Mouse (Mus musculus): ENCODE measurements around the gene Memo1.
"Not testable (repeated sequence)": the region's sequence is repeated elsewhere in the genome, so short reads cannot be mapped to it uniquely, and the experiment has no call there.

Memo1 gene

GRCm38 (mm10) chr17:74264333-74265155, 30.8 kb downstream of the Memo1 start:
- in situ Hi-C loops (cut with MboI): no loop called here

GRCm38 (mm10) chr17:74262415-74262814, 32.9 kb downstream of the Memo1 start:
- in situ Hi-C loops (cut with MboI): no loop called here

GRCm38 (mm10) chr17:74245284-74245683, 50.0 kb downstream of the Memo1 start:
- in situ Hi-C loops (cut with MboI): no loop called here

- in situ Hi-C loops (cut with MboI): no loop called here
Observed at GRCm38 (mm10) chr17:74242788-74243187, 52.5 kb downstream of the Memo1 start.

- in situ Hi-C loops (cut with MboI): no loop called here
Observed at GRCm38 (mm10) chr17:74240322-74240721, 55.0 kb downstream of the Memo1 start.

GRCm38 (mm10) chr17:74228131-74228759, 67.1 kb downstream of the Memo1 start:
- in situ Hi-C loops (cut with MboI): no loop called here

GRCm38 (mm10) chr17:74217304-74217703, 78.0 kb downstream of the Memo1 start:
- in situ Hi-C loops (cut with MboI): no loop called here

- in situ Hi-C loops (cut with MboI): not testable (repeated sequence)
Observed at GRCm38 (mm10) chr17:74212831-74213524, 82.3 kb downstream of the Memo1 start.

- in situ Hi-C loops (cut with MboI): no loop called here
Observed at GRCm38 (mm10) chr17:74209143-74209908, 86.0 kb downstream of the Memo1 start.

GRCm38 (mm10) chr17:74195943-74196342, 99.4 kb downstream of the Memo1 start:
- in situ Hi-C loops (cut with MboI): no loop called here

GRCm38 (mm10) chr17:74194755-74195154, 100.6 kb downstream of the Memo1 start:
- in situ Hi-C loops (cut with MboI): no loop called here

- in situ Hi-C loops (cut with MboI): no loop called here
Observed at GRCm38 (mm10) chr17:74193463-74193862, 101.9 kb downstream of the Memo1 start.

- in situ Hi-C loops (cut with MboI): no loop called here
Observed at GRCm38 (mm10) chr17:74191446-74191845, 103.9 kb downstream of the Memo1 start.

GRCm38 (mm10) chr17:74186197-74186596, 109.1 kb downstream of the Memo1 start:
- in situ Hi-C loops (cut with MboI): no loop called here

- in situ Hi-C loops (cut with MboI): no loop called here
Observed at GRCm38 (mm10) chr17:74184739-74185138, 110.6 kb downstream of the Memo1 start.

- in situ Hi-C loops (cut with MboI): no loop called here
Observed at GRCm38 (mm10) chr17:74180889-74181288, 114.4 kb downstream of the Memo1 start.

GRCm38 (mm10) chr17:74179640-74180039, 115.7 kb downstream of the Memo1 start:
- in situ Hi-C loops (cut with MboI): not testable (repeated sequence)

GRCm38 (mm10) chr17:74173726-74174125, 121.6 kb downstream of the Memo1 start:
- in situ Hi-C loops (cut with MboI): no loop called here

GRCm38 (mm10) chr17:74172834-74173233, 122.5 kb downstream of the Memo1 start:
- in situ Hi-C loops (cut with MboI): no loop called here

- in situ Hi-C loops (cut with MboI): no loop called here
Observed at GRCm38 (mm10) chr17:74159443-74159894, 135.9 kb downstream of the Memo1 start.

- in situ Hi-C loops (cut with MboI): no loop called here
Observed at GRCm38 (mm10) chr17:74158161-74158560, 137.2 kb downstream of the Memo1 start.

Measured in mature B cell (primary cell).